Mouse (Mus musculus) Muller cell, postnatal 12 days (primary cell): ENCODE measurements at regions not wholly inside any gene's neighbourhood (a gene's known extent, or its start where the extent isn't known, plus 50 kb on each side); places are given as distances from the start of the nearest gene placed in this dataset.
A peak's percentile ranks its signal among the peaks of the same experiment; 100 is the strongest.

Experiments
- DNase-seq: peaks from one replicate; pipeline ENCODE4 v3.0.0-alpha.2; 2015; ENCODE audit errors: inconsistent ontology term

DNA sequence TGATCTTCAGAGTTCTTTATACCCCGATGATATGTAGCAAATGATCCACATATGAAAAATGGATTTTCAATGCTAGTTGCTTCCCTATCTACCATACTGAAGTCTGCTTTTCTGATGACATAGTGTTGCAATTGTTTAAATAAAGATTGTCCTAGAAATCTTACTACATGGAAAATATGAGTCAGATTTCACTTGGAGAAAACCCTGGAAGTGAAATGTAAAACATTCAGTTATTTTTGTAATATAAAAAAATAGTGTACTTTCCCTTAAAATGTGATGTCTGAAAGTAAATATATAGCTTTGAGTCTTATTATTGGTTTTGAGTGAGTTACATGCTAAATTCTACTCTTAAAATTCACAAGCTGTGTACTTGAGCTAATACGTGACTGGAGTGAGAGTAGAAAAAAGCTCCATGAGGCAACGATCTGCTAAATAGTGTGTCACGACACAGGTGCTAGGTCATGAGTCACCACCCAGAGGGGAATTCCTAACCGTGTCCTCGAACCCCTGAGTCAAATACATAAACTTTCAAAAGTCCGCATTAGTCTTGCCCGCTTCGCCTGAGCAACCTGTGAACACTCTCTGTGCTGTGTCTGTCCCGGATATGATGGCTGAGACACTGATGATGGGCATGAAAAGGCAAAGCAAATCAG lies 430.5 kb downstream of the Hsfy2 start:
- DNase-seq: no peak

GRCm38 (mm10) chr1:56195224-56195623 lies 442.0 kb downstream of the Hsfy2 start:
- no peak for DNase-seq

DNA sequence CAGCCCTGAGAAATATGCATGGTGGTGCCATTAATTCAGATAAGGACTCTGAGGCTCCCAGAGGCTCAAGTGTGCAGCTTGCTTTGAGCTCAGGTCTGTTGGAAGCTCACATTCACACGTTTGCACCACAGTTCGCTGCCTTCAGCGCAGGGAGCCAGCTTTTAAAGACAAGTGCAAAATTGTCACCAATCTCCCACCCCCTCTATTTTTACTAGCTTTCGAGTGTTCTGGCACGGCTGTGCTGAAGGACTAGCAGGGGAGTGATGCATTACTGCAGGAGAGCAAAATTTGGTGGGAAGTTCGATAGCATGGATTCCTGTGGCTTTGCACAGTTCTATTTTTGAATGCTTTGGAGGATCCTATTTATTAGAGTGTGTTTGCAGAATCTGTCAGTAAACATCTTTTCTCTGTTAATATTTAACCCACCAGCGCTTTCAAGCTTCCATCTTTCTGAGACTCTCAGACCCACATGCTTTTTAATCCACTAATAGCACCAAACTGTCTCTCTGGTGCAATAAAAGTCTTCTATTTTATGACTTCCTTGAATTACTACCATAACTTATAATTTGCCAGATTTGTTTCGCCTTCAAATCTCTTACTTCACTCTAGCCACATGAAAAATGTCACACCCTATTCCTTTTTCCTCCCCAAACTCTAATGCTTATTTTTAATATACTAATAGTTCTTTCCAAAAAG lies 453.6 kb downstream of the Hsfy2 start:
- no peak for DNase-seq

DNA sequence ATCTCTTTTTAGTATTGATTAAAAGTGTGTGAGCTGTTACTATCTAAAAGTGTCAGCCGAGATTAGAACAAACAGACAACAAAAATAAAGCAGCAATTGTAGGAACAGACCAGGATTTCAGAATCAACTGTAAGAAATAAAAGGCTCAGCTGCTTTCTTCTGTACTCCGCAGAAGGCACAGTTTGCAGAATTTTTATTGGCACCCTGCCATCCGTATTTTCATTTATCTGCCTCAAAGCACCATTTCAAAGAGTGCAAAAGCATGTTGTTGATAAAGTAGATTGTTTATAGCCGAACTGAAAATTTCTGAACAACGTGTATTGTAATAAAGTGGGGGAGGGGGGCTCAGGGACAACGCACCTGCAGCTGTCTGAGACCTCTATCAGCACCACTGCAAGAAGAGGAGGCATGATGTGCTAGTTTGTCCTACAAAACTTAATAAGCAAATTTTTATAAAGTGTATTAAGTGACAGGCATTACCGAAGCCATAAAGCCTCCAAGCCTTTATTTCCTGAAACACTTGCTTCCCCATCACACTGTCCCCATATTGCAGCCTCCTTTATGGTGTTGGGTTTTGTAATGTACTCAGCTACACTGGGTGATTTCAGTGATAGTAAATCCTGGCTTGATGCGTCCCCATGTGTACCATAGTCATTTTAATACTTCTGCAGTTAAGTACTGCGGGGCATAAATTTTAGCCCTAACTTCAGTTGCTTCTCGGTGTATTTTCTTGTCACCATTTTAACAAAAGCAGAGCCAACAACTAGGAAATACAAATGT lies 457.8 kb downstream of the Hsfy2 start:
- no peak for DNase-seq

DNA sequence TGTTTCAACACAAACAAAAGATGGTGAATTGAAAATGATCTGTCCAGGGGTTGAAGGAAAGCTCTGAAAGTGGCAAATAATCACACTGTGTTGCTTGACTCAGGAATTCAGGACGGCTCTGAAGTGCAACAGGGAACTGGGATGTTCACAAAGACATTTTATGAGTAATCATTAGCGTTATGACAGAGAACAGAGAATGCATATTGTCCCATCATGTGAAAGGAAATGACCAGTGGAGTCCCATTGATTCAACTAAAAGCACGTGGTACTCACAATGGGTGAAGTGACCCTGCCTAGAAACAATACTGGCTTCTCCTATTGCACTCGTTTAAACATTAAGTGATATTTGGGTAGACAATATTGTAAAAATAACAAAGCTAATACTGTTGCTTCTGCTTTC lies 466.1 kb downstream of the Hsfy2 start:
- peak; percentile 52 for DNase-seq

DNA sequence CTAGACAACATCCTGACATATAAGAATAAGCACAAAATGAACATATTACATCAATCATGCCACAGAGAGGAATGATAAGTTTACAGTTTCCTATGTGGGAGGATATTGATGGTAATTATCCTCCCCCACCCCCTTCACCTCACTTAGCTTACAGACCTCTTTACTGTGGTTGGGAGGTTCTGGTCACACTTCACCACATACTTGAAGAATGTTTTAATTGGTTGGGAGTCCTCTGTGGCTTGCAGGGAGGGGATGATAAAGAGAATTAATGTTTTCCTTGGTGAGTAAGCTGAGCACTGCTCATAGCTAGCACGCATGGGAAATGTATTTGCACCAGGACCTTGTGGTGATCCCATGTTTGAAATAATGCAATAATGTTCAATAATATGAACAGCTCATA lies 468.5 kb downstream of the Hsfy2 start:
- DNase-seq: no peak

DNA sequence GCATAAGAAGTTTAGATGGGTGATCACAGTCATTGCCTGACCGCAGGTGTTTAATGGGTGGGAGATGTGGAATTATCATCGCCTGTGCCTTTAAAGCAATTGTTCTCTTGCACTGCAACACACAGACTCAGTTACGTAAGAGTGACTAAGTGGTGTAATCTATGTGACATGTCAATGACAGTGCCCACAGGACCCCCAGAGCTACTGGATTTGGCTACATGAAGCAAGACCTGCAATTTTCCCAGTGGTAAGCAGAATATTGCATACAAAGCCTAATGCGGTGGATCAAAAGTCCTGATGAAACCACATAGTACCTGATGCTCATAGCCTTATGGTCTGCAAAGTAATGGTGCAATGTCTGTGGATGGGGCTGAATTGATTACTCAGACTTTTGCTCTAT lies 469.2 kb downstream of the Hsfy2 start:
- DNase-seq: no peak

GRCm38 (mm10) chr1:56165228-56165627 lies 472.0 kb downstream of the Hsfy2 start:
- no peak for DNase-seq

DNA sequence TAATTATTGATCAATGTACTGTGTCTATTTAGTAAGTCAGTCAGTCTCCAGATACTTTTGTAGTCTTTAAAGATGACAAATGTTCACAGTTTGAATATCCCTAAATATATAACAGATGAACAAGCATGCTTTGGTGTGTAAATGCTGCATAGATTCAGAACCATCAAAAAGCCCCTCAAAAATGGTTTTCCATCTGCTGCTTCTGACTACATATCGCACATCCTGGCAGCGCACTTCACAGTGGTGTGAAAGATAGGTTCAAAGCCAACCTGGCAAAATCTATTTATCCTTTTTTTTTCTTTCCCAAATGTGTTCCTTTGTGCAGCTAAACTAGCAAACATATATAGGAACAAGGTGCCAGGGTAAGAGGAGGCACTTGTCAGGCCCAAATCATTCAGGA lies 472.9 kb downstream of the Hsfy2 start:
- no peak for DNase-seq

DNA sequence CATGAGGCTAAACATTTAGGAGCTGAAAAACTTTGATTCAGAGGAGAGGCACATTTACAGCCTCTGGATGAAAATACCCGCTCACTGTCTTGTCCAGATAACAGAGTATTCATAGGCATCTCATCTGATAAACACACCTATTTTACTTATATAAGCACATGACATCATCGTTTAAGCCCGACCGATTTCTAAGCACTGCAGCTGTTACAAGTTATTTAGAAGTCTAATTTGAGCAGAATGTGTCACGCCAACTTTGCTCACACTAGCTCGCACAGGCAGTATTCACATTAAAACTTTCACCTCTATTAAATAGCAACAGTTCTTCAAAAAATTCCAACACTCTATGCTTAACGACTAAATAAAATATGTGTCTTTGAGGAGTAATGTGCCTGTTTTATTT lies 506.3 kb downstream of the Hsfy2 start:
- DNase-seq: peak; percentile 7

GRCm38 (mm10) chr1:56089254-56089834 lies 547.9 kb downstream of the Hsfy2 start:
- DNase-seq: peak; percentile 4

DNA sequence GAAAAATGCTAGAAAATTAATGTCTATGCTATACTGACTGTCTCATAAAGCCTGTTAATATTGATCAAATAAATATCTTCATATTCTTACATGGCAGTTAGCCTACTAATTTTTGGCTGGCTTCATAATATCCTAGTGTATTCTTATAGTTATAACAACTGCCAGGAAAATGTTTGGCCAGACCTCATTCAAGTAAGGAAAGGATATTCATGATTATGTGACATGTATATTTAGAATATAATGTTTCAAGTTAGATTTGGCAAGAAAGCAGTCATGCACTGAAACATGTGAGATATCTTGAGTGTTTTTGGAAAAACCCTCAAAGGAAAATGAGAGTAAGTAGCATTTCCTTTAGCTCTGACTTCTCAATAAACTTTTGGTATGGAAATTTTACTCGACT lies 548.9 kb downstream of the Hsfy2 start:
- no peak for DNase-seq

DNA sequence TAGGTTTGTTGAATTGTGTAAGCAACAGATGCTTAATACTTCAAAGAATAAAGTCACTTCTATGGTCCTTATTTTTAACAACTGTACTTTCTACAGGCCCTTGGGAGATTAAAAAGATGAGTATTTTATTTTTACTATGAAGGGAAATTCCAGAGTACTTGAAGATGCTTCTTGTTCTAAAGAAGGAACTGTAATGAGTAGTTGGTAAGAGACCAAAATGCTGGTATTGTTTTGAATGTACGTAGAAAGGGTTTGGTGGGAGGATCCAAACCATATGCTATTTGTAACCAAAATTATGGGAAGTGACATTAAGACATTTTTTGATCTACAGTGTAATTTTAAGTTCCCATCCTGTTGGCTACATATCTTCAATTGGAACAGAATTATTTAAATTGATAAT lies 560.5 kb downstream of the Hsfy2 start:
- DNase-seq: no peak

DNA sequence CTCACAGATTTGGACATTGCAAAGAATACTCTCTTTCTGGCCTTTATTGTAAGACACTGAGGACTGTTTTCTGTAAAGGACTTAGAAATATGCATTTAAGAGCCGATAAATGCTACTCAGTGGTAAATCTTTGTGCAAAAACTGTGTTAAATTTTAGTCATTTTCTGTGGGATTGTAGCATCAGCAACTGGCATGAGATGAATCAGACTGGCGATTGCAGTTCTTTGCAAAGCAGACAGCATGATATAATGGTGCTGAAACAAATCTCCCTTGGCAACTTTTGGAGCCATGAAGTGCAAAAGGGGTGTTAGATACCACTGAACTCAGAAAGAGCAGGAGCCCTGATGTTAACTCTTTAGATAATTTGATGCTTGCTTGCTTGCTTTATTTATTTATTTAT lies 565.0 kb downstream of the Hsfy2 start:
- no peak for DNase-seq

GRCm38 (mm10) chr1:56063474-56063873 lies 573.8 kb downstream of the Hsfy2 start:
- no peak for DNase-seq
